Mouse (Mus musculus): ENCODE measurements around the gene 0610010F05Rik.
A peak's percentile ranks its signal among the peaks of the same experiment; 100 is the strongest.
"Not testable (repeated sequence)": the region's sequence is repeated elsewhere in the genome, so short reads cannot be mapped to it uniquely, and the experiment has no call there.

The 0610010F05Rik gene

GRCm38 (mm10) chr11:23632945-23633878 is at the start of gene 0610010F05Rik:
0610010F05Rik (minus strand) TSS chr11:23633639.
- DNase-seq: peak; percentile 92

- no peak for DNase-seq
These were observed 49.1 kb upstream of the 0610010F05Rik start for GRCm38 (mm10) chr11:23682561-23682960.

- DNase-seq: no peak
These were observed 47.1 kb upstream of the 0610010F05Rik start for GRCm38 (mm10) chr11:23680435-23680950.

GRCm38 (mm10) chr11:23679044-23679642 is 45.7 kb upstream of the 0610010F05Rik start:
- peak; percentile 68 for DNase-seq

- no peak for DNase-seq
These were observed 42.7 kb upstream of the 0610010F05Rik start for GRCm38 (mm10) chr11:23676100-23676499.

GRCm38 (mm10) chr11:23672256-23672749 is 38.9 kb upstream of the 0610010F05Rik start:
- no peak for DNase-seq

GRCm38 (mm10) chr11:23667128-23667527 is 33.7 kb upstream of the 0610010F05Rik start:
- peak; percentile 21 for DNase-seq

- DNase-seq: no peak
These were observed 33.1 kb upstream of the 0610010F05Rik start for GRCm38 (mm10) chr11:23666526-23666925.

- peak; percentile 96 for DNase-seq
These were observed 32.5 kb upstream of the 0610010F05Rik start, which contains the start of gene Pex13 for GRCm38 (mm10) chr11:23665798-23666501. Pex13 (minus strand) TSS chr11:23665959.

- DNase-seq: peak; percentile 70
These were observed 31.9 kb upstream of the 0610010F05Rik start, which contains the start of gene Pus10 for GRCm38 (mm10) chr11:23665311-23665786. Pus10 (plus strand) TSS chr11:23665674.

- DNase-seq: no peak
These were observed 30.8 kb upstream of the 0610010F05Rik start for GRCm38 (mm10) chr11:23664232-23664631.

GRCm38 (mm10) chr11:23657791-23658190 is 24.4 kb upstream of the 0610010F05Rik start:
- no peak for DNase-seq

GRCm38 (mm10) chr11:23653666-23654065 is 20.2 kb upstream of the 0610010F05Rik start:
- no peak for DNase-seq

- no peak for DNase-seq
These were observed 14.4 kb upstream of the 0610010F05Rik start for GRCm38 (mm10) chr11:23647835-23648234.

GRCm38 (mm10) chr11:23647431-23647830 is 14.0 kb upstream of the 0610010F05Rik start:
- DNase-seq: no peak

- no peak for DNase-seq
These were observed 1.1 kb upstream of the 0610010F05Rik start for GRCm38 (mm10) chr11:23634573-23634972.

GRCm38 (mm10) chr11:23633879-23634215 is 408 bp upstream of the 0610010F05Rik start:
- no peak for DNase-seq

GRCm38 (mm10) chr11:23630664-23631063 is 2.8 kb downstream of the 0610010F05Rik start:
- DNase-seq: no peak

- DNase-seq: no peak
These were observed 14.4 kb downstream of the 0610010F05Rik start for GRCm38 (mm10) chr11:23618995-23619394.

- no peak for DNase-seq
These were observed 18.9 kb downstream of the 0610010F05Rik start for GRCm38 (mm10) chr11:23614546-23614945.

- DNase-seq: not testable (repeated sequence)
These were observed 26.1 kb downstream of the 0610010F05Rik start for GRCm38 (mm10) chr11:23607291-23607690.

- DNase-seq: no peak
These were observed 63.3 kb downstream of the 0610010F05Rik start for GRCm38 (mm10) chr11:23570130-23570529.

GRCm38 (mm10) chr11:23565761-23566160 is 67.7 kb downstream of the 0610010F05Rik start:
- peak; percentile 80 for DNase-seq

All from kidney, postnatal 14 days (tissue).